Mouse (Mus musculus) embryonic stem cell, embryonic (primary cell): ENCODE data around the gene Zmynd19.

ENCODE experiments used
- CTCF ChIA-PET, 4 experiments: fragments of 300-600 bp in 2 of 4; fragments of 350-600 bp in 2 of 4; sonication (Branson Sonifier 250); formaldehyde crosslinking; loops; one replicate each; lab custom pipeline; 2022; ENCODE audit warnings: inconsistent platforms in 2 of 4; lab: Charles Lee
- POLR2A ChIA-PET, 4 experiments: fragments of 300-600 bp in 2 of 4; fragments of 350-600 bp in 2 of 4; sonication (Branson Sonifier 250); formaldehyde crosslinking; loops; one replicate each; lab custom pipeline; 2022; ENCODE audit warnings: antibody characterized with exemption in 4 of 4, inconsistent platforms in 1 of 4; lab: Charles Lee

Gene Zmynd19

GRCm38 (mm10) chr2:24974906-24975703 is 25.5 kb downstream of the Zmynd19 start, which contains the start of gene Mrpl41:
Gene Mrpl41, minus strand, starts transcription at chr2:24975098.
- POLR2A ChIA-PET = interaction anchor here (0.6 to 7.4 kb wide), 30 partner anchors 9 to 292 kb away, joined by 3 to 78 read pairs (median 6); partner anchors contain the start of genes Arrdc1 (in 3 of the 4), Zmynd19 (in 3 of the 4), Dph7 (in 2 of the 4) and Ehmt1 (in 2 of the 4)
- CTCF ChIA-PET = interaction anchor here (0.6 to 1.5 kb wide), 8 partner anchors 14 to 305 kb away, joined by 3 to 5 read pairs (median 3); partner anchors contain the start of genes Arrdc1 (in 1 of the 4) and Nrarp (in 1 of the 4)

GRCm38 (mm10) chr2:24975704-24976297 is 26.2 kb downstream of the Zmynd19 start, which contains the start of gene Pnpla7:
Gene Pnpla7, plus strand, starts transcription at chr2:24976033.
- POLR2A ChIA-PET = interaction anchor here in 3 of 4 experiments (0.7 to 7.4 kb wide), 30 partner anchors 9 to 291 kb away, joined by 3 to 78 read pairs (median 5); partner anchors contain the start of genes Arrdc1 (in 3 of the 3), Zmynd19 (in 3 of the 3), Dph7 (in 2 of the 3) and Nrarp (in 2 of the 3)

GRCm38 (mm10) chr2:24976960-24977359 is 27.4 kb downstream of the Zmynd19 start:
- CTCF ChIA-PET = interaction anchor here in 1 of 4 experiments (0.5 kb wide), 1 partner anchor 30 kb away, joined by 3 read pairs; no protein-coding TSS in a partner anchor
- POLR2A ChIA-PET = interaction anchor here in 3 of 4 experiments (0.6 to 7.4 kb wide), 21 partner anchors 8 to 1974 kb away, joined by 3 to 78 read pairs (median 5); partner anchors contain the start of genes Arrdc1 (in 3 of the 3), Dph7 (in 2 of the 3), Zmynd19 (in 2 of the 3) and Ehmt1 (in 1 of the 3)

More at GRCm38 (mm10) chr2:24975704-24976297, 26.2 kb downstream of the Zmynd19 start, which contains the start of gene Pnpla7:
- CTCF ChIA-PET = interaction anchor here in 3 of 4 experiments (0.6 to 1.5 kb wide), 10 partner anchors 12 to 305 kb away, joined by 3 to 5 read pairs (median 3); partner anchors contain the start of genes Arrdc1 (in 1 of the 3) and Nrarp (in 1 of the 3)

- POLR2A ChIA-PET = interaction anchor here in 3 of 4 experiments (0.6 to 5.5 kb wide), 8 partner anchors 8 to 385 kb away, joined by 3 to 44 read pairs (median 4); partner anchors contain the start of genes Mrpl41 (in 2 of the 3), Pnpla7 (in 2 of the 3), Arrdc1 (in 1 of the 3) and Dph7 (in 1 of the 3)
- CTCF ChIA-PET = interaction anchor here in 2 of 4 experiments (1.2 to 1.3 kb wide), 2 partner anchors 12 to 52 kb away, joined by 3 read pairs; no protein-coding TSS in a partner anchor
These were observed 38.2 kb downstream of the Zmynd19 start for GRCm38 (mm10) chr2:24987762-24988161.

- POLR2A ChIA-PET = interaction anchor here in 1 of 4 experiments (1.0 kb wide), 1 partner anchor 9 kb away, joined by 3 read pairs; no protein-coding TSS in a partner anchor
- CTCF ChIA-PET = no interaction called here
These were observed 45.7 kb downstream of the Zmynd19 start for GRCm38 (mm10) chr2:24995332-24995731.

- ChIA-PET POLR2A (interaction anchor here in 1 of 4 experiments (1.3 kb wide), 1 partner anchor 61 kb away, joined by 4 read pairs; the partner anchor contains the start of gene Arrdc1), CTCF (no interaction called here)
These were observed 46.9 kb downstream of the Zmynd19 start for GRCm38 (mm10) chr2:24996471-24996870.

GRCm38 (mm10) chr2:25000544-25001235 is 51.1 kb downstream of the Zmynd19 start:
- CTCF ChIA-PET = interaction anchor here in 3 of 4 experiments (0.6 to 2.1 kb wide), 11 partner anchors 10 to 593 kb away, joined by 3 to 8 read pairs (median 3); partner anchors contain the start of gene Arrdc1 (in 2 of the 3)
- POLR2A ChIA-PET = interaction anchor here in 2 of 4 experiments (0.7 to 1.7 kb wide), 4 partner anchors 24 to 66 kb away, joined by 3 to 4 read pairs (median 3); partner anchors contain the start of genes Arrdc1 (in 1 of the 2) and Pnpla7 (in 1 of the 2)

- CTCF ChIA-PET = no interaction called here
- POLR2A ChIA-PET = no interaction called here
These were observed 54.6 kb downstream of the Zmynd19 start for GRCm38 (mm10) chr2:25003946-25004786.

GRCm38 (mm10) chr2:25006767-25007166 is 57.2 kb downstream of the Zmynd19 start:
- ChIA-PET POLR2A (no interaction called here), CTCF (no interaction called here)

- POLR2A ChIA-PET = interaction anchor here in 1 of 4 experiments (1.3 kb wide), 1 partner anchor 14 kb away, joined by 3 read pairs; no protein-coding TSS in a partner anchor
- CTCF ChIA-PET = interaction anchor here in 3 of 4 experiments (0.8 to 1.8 kb wide), 6 partner anchors 14 to 619 kb away, joined by 3 to 5 read pairs (median 4); partner anchors contain the start of gene Pnpla7 (in 1 of the 3)
These were observed 58.7 kb downstream of the Zmynd19 start for GRCm38 (mm10) chr2:25008250-25008649.
